ENCODE assay signal across 14 mouse cellular contexts in the genomic region with DNA sequence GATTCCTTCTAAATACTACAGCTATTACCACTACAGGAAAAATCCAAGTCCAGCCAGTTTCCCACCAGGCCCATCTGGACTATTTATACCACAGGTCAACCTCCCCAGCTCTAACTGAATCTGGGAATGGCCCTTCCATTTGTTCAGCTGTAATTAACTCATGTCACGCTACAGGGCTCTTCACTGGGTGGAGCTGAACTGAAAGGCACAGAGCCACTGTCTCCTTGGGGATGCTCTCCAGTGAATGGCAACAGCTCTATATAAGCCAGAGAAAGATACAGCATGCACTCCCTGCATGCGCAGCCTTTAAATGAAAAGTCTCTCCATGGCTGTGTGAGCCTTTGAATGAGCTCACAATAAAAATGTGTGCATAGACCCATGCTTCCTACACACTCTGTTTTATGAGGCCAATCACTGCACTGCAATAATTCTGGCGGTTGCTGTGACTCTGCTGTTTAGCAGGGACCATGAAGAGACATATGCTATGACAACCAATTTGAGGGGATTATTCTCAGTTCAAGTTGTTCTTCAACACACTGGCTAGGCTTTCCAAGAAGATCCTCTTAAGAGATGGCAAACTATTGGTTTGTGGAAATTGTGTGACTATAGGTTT.
DNase-seq lines count a peak whose midpoint lies in the region; ATAC-seq and TF ChIP-seq lines count a peak whose summit lies in the region.
"Had no signal": no experiment of that assay in that cellular context is flagged by ENCODE, and none has a peak within 500 bp of the region (broad histone marks: within the 10 kb centered on the region; RNA-seq: fewer than 3 reads in every experiment).

No protein-coding gene starts in this region.

- peak; percentile 94 for ATAC-seq in neural tube, embryonic 11.5 days (ENCODE audit: insufficient read depth, low FRiP score, low TSS enrichment)
- peak; percentile 93 for ATAC-seq in hindbrain, embryonic 11.5 days (ENCODE audit: low FRiP score)
- ATAC-seq in midbrain, embryonic 12.5 days (ENCODE audit: low FRiP score, low read depth): peak; percentile 87
- ATAC-seq: liver, embryonic 12.5 days had no signal

- H3K9ac ChIP-seq in neural tube, embryonic 11.5 days (ENCODE audit: low read length): no peak overlapping the region
- no peak overlapping the region for H3K9ac ChIP-seq in hindbrain, embryonic 11.5 days (ENCODE audit: low read depth, low read length)
- no peak overlapping the region for H3K9ac ChIP-seq in midbrain, embryonic 12.5 days (replicated peaks)
- H3K9ac ChIP-seq: embryonic facial prominence, embryonic 13.5 days; heart, embryonic 15.5 days; liver, embryonic 12.5 days had no signal

- intact Hi-C loops in heart, postnatal 14 days (cut with DNase I): no loop called here
- intact Hi-C loops in gastrocnemius, postnatal 14 days (cut with DNase I; ENCODE audit: low total_unique reads): no loop called here

- WGBS in neural tube, embryonic 11.5 days: 22% methylated on average over 3 of the region's 3 CpGs
- 47% methylated on average over 3 of the region's 3 CpGs for WGBS in hindbrain, embryonic 11.5 days
- 48% methylated on average over 3 of the region's 3 CpGs for WGBS in midbrain, embryonic 12.5 days
- 85% methylated on average over 3 of the region's 3 CpGs for WGBS in thymus, adult 2 months

- no peak for TF ChIP-seq POLR2A in thymus, adult 2 months (IDR thresholded peaks at IDR 0.05; ENCODE audit: control insufficient read depth, extremely low read depth, insufficient read depth, low read length, poor library complexity)

- H3K9me3 ChIP-seq in neural tube, embryonic 11.5 days (ENCODE audit: control insufficient read depth, low read length): no peaks in the 10 kb centered on the region
- no peaks in the 10 kb centered on the region for H3K9me3 ChIP-seq in hindbrain, embryonic 11.5 days (ENCODE audit: control insufficient read depth, low read length)
- no peaks in the 10 kb centered on the region for H3K9me3 ChIP-seq in midbrain, embryonic 12.5 days
- H3K9me3 ChIP-seq: embryonic facial prominence, embryonic 13.5 days; heart, embryonic 15.5 days; liver, embryonic 12.5 days had no signal

- no peaks in the 10 kb centered on the region for H3K4me1 ChIP-seq in neural tube, embryonic 11.5 days (ENCODE audit: control insufficient read depth, insufficient read depth, low read length)
- no peaks in the 10 kb centered on the region for H3K4me1 ChIP-seq in hindbrain, embryonic 11.5 days (replicated peaks; ENCODE audit: control insufficient read depth, insufficient read depth, low read length)
- H3K4me1 ChIP-seq in midbrain, embryonic 12.5 days: no peaks in the 10 kb centered on the region; the same call in 1 of the 2 replicates
- no peaks in the 10 kb centered on the region for H3K4me1 ChIP-seq in thymus, adult 2 months (replicated peaks; ENCODE audit: control insufficient read depth, insufficient read depth, low read length)
- H3K4me1 ChIP-seq: embryonic facial prominence, embryonic 13.5 days; heart, embryonic 15.5 days; liver, embryonic 12.5 days had no signal

- H3K27me3 ChIP-seq in neural tube, embryonic 11.5 days (ENCODE audit: control insufficient read depth, insufficient read depth, low read length): no peaks in the 10 kb centered on the region
- no peaks in the 10 kb centered on the region for H3K27me3 ChIP-seq in hindbrain, embryonic 11.5 days (ENCODE audit: control insufficient read depth, insufficient read depth, low read length)
- no peaks in the 10 kb centered on the region for H3K27me3 ChIP-seq in midbrain, embryonic 12.5 days
- H3K27me3 ChIP-seq in thymus, adult 2 months (ENCODE audit: control insufficient read depth, insufficient read depth, low read length): no peaks in the 10 kb centered on the region
- H3K27me3 ChIP-seq: embryonic facial prominence, embryonic 13.5 days; heart, embryonic 15.5 days; liver, embryonic 12.5 days had no signal

- H3K27ac ChIP-seq in neural tube, embryonic 11.5 days (ENCODE audit: low read depth, low read length): no peak overlapping the region
- no peak overlapping the region for H3K27ac ChIP-seq in hindbrain, embryonic 11.5 days (ENCODE audit: low read depth, low read length)
- H3K27ac ChIP-seq in midbrain, embryonic 12.5 days (replicated peaks): no peak overlapping the region
- no peak overlapping the region for H3K27ac ChIP-seq in thymus, adult 2 months (ENCODE audit: control insufficient read depth, insufficient read depth, low read length)
- H3K27ac ChIP-seq: embryonic facial prominence, embryonic 13.5 days; heart, embryonic 15.5 days; liver, embryonic 12.5 days had no signal

- H3K36me3 ChIP-seq in neural tube, embryonic 11.5 days (ENCODE audit: control insufficient read depth, insufficient read depth, low read length): no peaks in the 10 kb centered on the region
- no peaks in the 10 kb centered on the region for H3K36me3 ChIP-seq in hindbrain, embryonic 11.5 days (ENCODE audit: control insufficient read depth, insufficient read depth, low read length)
- H3K36me3 ChIP-seq in midbrain, embryonic 12.5 days: no peaks in the 10 kb centered on the region
- no peaks in the 10 kb centered on the region for H3K36me3 ChIP-seq in thymus, adult 2 months (ENCODE audit: control insufficient read depth, insufficient read depth, low read length)
- H3K36me3 ChIP-seq: embryonic facial prominence, embryonic 13.5 days; heart, embryonic 15.5 days; liver, embryonic 12.5 days had no signal

- H3K4me3 ChIP-seq in neural tube, embryonic 11.5 days (ENCODE audit: low read depth, low read length): no peak overlapping the region
- H3K4me3 ChIP-seq in hindbrain, embryonic 11.5 days (ENCODE audit: low read depth, low read length): no peak overlapping the region
- no peak overlapping the region for H3K4me3 ChIP-seq in midbrain, embryonic 12.5 days
- no peak overlapping the region for H3K4me3 ChIP-seq in thymus, adult 2 months (ENCODE audit: control insufficient read depth, insufficient read depth, low read length)
- H3K4me3 ChIP-seq: embryonic facial prominence, embryonic 13.5 days; heart, embryonic 15.5 days; liver, embryonic 12.5 days had no signal

- DNase-seq in neural tube, embryonic 11.5 days (ENCODE audit: low spot score): peak; percentile 17
- no peak for DNase-seq in neural tube, embryonic 10.5 days (ENCODE audit: extremely low spot score, low spot score)
- peak; percentile 40 for DNase-seq in hindbrain, embryonic 11.5 days (ENCODE audit: low spot score)
- no peak for DNase-seq in heart, postnatal 14 days
- DNase-seq in frontal cortex, postnatal 25 days (ENCODE audit: low spot score in 2 of 2): no peak
- DNase-seq in thymus, adult 2 months: no peak
- DNase-seq in gastrocnemius, postnatal 14 days: no peak
- DNase-seq: cerebellum, adult 18-20 months; kidney, postnatal 14 days; right cerebral cortex, postnatal 14 days had no signal

- no peak for TF ChIP-seq CTCF in thymus, adult 2 months (IDR thresholded peaks at IDR 0.05; ENCODE audit: borderline replicate concordance, control insufficient read depth, extremely low read depth, insufficient read depth, low read length, poor library complexity)

- no peak overlapping the region for H3K4me2 ChIP-seq in neural tube, embryonic 11.5 days (ENCODE audit: low read depth)
- H3K4me2 ChIP-seq in hindbrain, embryonic 11.5 days (replicated peaks; ENCODE audit: low read depth, low read length): no peak overlapping the region
- no peak overlapping the region for H3K4me2 ChIP-seq in midbrain, embryonic 12.5 days (replicated peaks)
- H3K4me2 ChIP-seq: embryonic facial prominence, embryonic 13.5 days; heart, embryonic 15.5 days; liver, embryonic 12.5 days had no signal

Comparison
In these comparisons a context has a peak if more than half of its experiments do, and no peak if none do; other contexts are left out.
1. DNase-seq: peak in neural tube, embryonic 11.5 days (single experiment) and hindbrain, embryonic 11.5 days (single experiment); none in neural tube, embryonic 10.5 days (single experiment), heart, postnatal 14 days (0 of 2), frontal cortex, postnatal 25 days (0 of 2), thymus, adult 2 months (single experiment) and gastrocnemius, postnatal 14 days (single experiment).
2. Peak in every context shown above with its lines, with median percentiles within 50 percentile points of each other: ATAC-seq.